Mouse (Mus musculus): ENCODE results near the gene Dnaja3. TPM values are rescaled to one million over a fixed set of nuclear protein-coding genes. Genes with fewer than 3 reads are reported as not detected.

Gene Dnaja3
- polyA plus RNA-seq, 1 experiment from 2014 or later = 58.5 TPM

- Histone ChIP-seq H3K27ac (replicated peaks) (0 out of 2 replicates have a peak overlapping the region, but pooled peaks have one; percentile 6), H3K4me2 (replicated peaks) (no peak overlapping the region), H3K4me1 (peaks cover 46% of the 10 kb centered on the region), H3K27me3 (no peaks in the 10 kb centered on the region), H3K36me3 (peaks cover 41% of the 10 kb centered on the region), H3K9me3 (no peaks in the 10 kb centered on the region), H3K9ac (replicated peaks) (no peak overlapping the region), H3K4me3 (no peak overlapping the region)
- 89% methylated on average over 19 of the region's 19 CpGs for WGBS
- ATAC-seq (ENCODE audit: low FRiP score, low read depth) = no peak
These were observed 31.2 kb upstream of the Dnaja3 start for GRCm38 (mm10) chr16:4608532-4609059.

GRCm38 (mm10) chr16:4611193-4611592, 28.6 kb upstream of the Dnaja3 start:
- Histone ChIP-seq H3K27ac (replicated peaks) (no peak overlapping the region), H3K27me3 (no peaks in the 10 kb centered on the region), H3K36me3 (peaks cover 65% of the 10 kb centered on the region), H3K9me3 (no peaks in the 10 kb centered on the region), H3K4me2 (replicated peaks) (no peak overlapping the region), H3K9ac (replicated peaks) (no peak overlapping the region), H3K4me3 (no peak overlapping the region), H3K4me1 (peaks cover 20% of the 10 kb centered on the region)
- 90% methylated on average over 5 of the region's 5 CpGs for WGBS
- no peak for ATAC-seq (ENCODE audit: low FRiP score, low read depth)

- peaks cover 15% of the 10 kb centered on the region for H3K4me1 ChIP-seq
- H3K27me3 ChIP-seq = no peaks in the 10 kb centered on the region
- no peaks in the 10 kb centered on the region for H3K9me3 ChIP-seq
- WGBS = 94% methylated on average over 7 of the region's 7 CpGs
- H3K27ac ChIP-seq (replicated peaks) = no peak overlapping the region
- no peak for ATAC-seq (ENCODE audit: low FRiP score, low read depth)
- peaks cover 66% of the 10 kb centered on the region for H3K36me3 ChIP-seq
- no peak overlapping the region for H3K4me2 ChIP-seq (replicated peaks)
- H3K4me3 ChIP-seq = no peak overlapping the region
- no peak overlapping the region for H3K9ac ChIP-seq (replicated peaks)
These were observed 28.1 kb upstream of the Dnaja3 start for GRCm38 (mm10) chr16:4611676-4612075.

GRCm38 (mm10) chr16:4613736-4614135, 26.1 kb upstream of the Dnaja3 start:
- no peaks in the 10 kb centered on the region for H3K4me1 ChIP-seq
- H3K4me3 ChIP-seq = no peak overlapping the region
- H3K36me3 ChIP-seq = peaks cover 78% of the 10 kb centered on the region
- H3K9me3 ChIP-seq = no peaks in the 10 kb centered on the region
- 94% methylated on average over 9 of the region's 9 CpGs for WGBS
- H3K27me3 ChIP-seq = no peaks in the 10 kb centered on the region
- H3K27ac ChIP-seq (replicated peaks) = no peak overlapping the region
- H3K9ac ChIP-seq (replicated peaks) = no peak overlapping the region
- ATAC-seq (ENCODE audit: low FRiP score, low read depth) = no peak; the same call in 1 of the 2 replicates
- no peak overlapping the region for H3K4me2 ChIP-seq (replicated peaks)

GRCm38 (mm10) chr16:4614639-4615038, 25.1 kb upstream of the Dnaja3 start:
- H3K4me2 ChIP-seq (replicated peaks) = no peak overlapping the region
- no peak overlapping the region for H3K27ac ChIP-seq (replicated peaks)
- H3K4me1 ChIP-seq = no peaks in the 10 kb centered on the region
- no peaks in the 10 kb centered on the region for H3K27me3 ChIP-seq
- no peak overlapping the region for H3K9ac ChIP-seq (replicated peaks)
- 85% methylated on average over 3 of the region's 3 CpGs for WGBS
- peaks cover 78% of the 10 kb centered on the region for H3K36me3 ChIP-seq
- no peak overlapping the region for H3K4me3 ChIP-seq
- no peak for ATAC-seq (ENCODE audit: low FRiP score, low read depth)
- H3K9me3 ChIP-seq = no peaks in the 10 kb centered on the region

- no peak overlapping the region for H3K4me2 ChIP-seq (replicated peaks)
- H3K36me3 ChIP-seq = peaks cover 75% of the 10 kb centered on the region
- no peaks in the 10 kb centered on the region for H3K9me3 ChIP-seq
- 95% methylated on average over 1 of the region's 1 CpGs for WGBS
- no peaks in the 10 kb centered on the region for H3K27me3 ChIP-seq
- no peaks in the 10 kb centered on the region for H3K4me1 ChIP-seq
- no peak overlapping the region for H3K27ac ChIP-seq (replicated peaks)
- no peak overlapping the region for H3K9ac ChIP-seq (replicated peaks)
- ATAC-seq (ENCODE audit: low FRiP score, low read depth) = no peak
- H3K4me3 ChIP-seq = no peak overlapping the region
These were observed 24.5 kb upstream of the Dnaja3 start for GRCm38 (mm10) chr16:4615297-4615696.

GRCm38 (mm10) chr16:4616829-4617228, 23.0 kb upstream of the Dnaja3 start:
- no peak overlapping the region for H3K9ac ChIP-seq (replicated peaks)
- no peaks in the 10 kb centered on the region for H3K4me1 ChIP-seq
- H3K9me3 ChIP-seq = no peaks in the 10 kb centered on the region
- ATAC-seq (ENCODE audit: low FRiP score, low read depth) = no peak
- WGBS = 91% methylated on average over 4 of the region's 4 CpGs
- H3K4me2 ChIP-seq (replicated peaks) = no peak overlapping the region
- peaks cover 62% of the 10 kb centered on the region for H3K36me3 ChIP-seq
- no peak overlapping the region for H3K4me3 ChIP-seq
- H3K27me3 ChIP-seq = no peaks in the 10 kb centered on the region
- no peak overlapping the region for H3K27ac ChIP-seq (replicated peaks)

- peak overlapping the region; percentile 81 for H3K27ac ChIP-seq (replicated peaks)
- 20% methylated on average over 9 of the region's 9 CpGs for WGBS
- ATAC-seq (ENCODE audit: low FRiP score, low read depth) = 0 out of 2 replicates have a peak, but pooled peaks have one; percentile 3
- peak overlapping the region; percentile 67 for H3K4me2 ChIP-seq (replicated peaks)
- peak overlapping the region; percentile 70 for H3K4me3 ChIP-seq
- no peaks in the 10 kb centered on the region for H3K27me3 ChIP-seq
- H3K9ac ChIP-seq (replicated peaks) = peak overlapping the region; percentile 75
- peaks cover 21% of the 10 kb centered on the region for H3K4me1 ChIP-seq
- no peaks in the 10 kb centered on the region for H3K9me3 ChIP-seq
- H3K36me3 ChIP-seq = peaks cover 18% of the 10 kb centered on the region; the same call in 1 of the 2 replicates
These were observed 15.7 kb upstream of the Dnaja3 start for GRCm38 (mm10) chr16:4624074-4624473.

- Histone ChIP-seq H3K27ac (replicated peaks) (peak within 1 kb of the TSS; percentile 81), H3K36me3 (peaks cover 16% of the 10 kb centered on the region; the same call in 1 of the 2 replicates), H3K9me3 (no peaks in the 10 kb centered on the region), H3K4me1 (peaks cover 21% of the 10 kb centered on the region), H3K9ac (replicated peaks) (peak within 1 kb of the TSS; percentile 75), H3K4me3 (peak within 1 kb of the TSS; percentile 70), H3K27me3 (no peaks in the 10 kb centered on the region), H3K4me2 (replicated peaks) (peak within 1 kb of the TSS; percentile 67)
- under 1% methylated on average over 56 of the region's 56 CpGs for WGBS
- ATAC-seq (ENCODE audit: low FRiP score, low read depth) = peak; percentile 89
These were observed 15.2 kb upstream of the Dnaja3 start, which contains the start of gene Pam16 for GRCm38 (mm10) chr16:4624481-4625110. Gene Pam16 (minus strand): TSS chr16:4624988.

- H3K4me1 ChIP-seq = peaks cover 18% of the 10 kb centered on the region
- no peaks in the 10 kb centered on the region for H3K27me3 ChIP-seq
- H3K9ac ChIP-seq (replicated peaks) = no peak overlapping the region
- H3K36me3 ChIP-seq = peaks cover 13% of the 10 kb centered on the region; the same call in 1 of the 2 replicates
- no peak overlapping the region for H3K4me2 ChIP-seq (replicated peaks)
- no peak overlapping the region for H3K27ac ChIP-seq (replicated peaks)
- no peak overlapping the region for H3K4me3 ChIP-seq
- ATAC-seq (ENCODE audit: low FRiP score, low read depth) = no peak
- WGBS = 92% methylated on average over 6 of the region's 6 CpGs
- H3K9me3 ChIP-seq = no peaks in the 10 kb centered on the region
These were observed 12.7 kb upstream of the Dnaja3 start for GRCm38 (mm10) chr16:4627105-4627504.

- peaks cover 3% of the 10 kb centered on the region for H3K4me1 ChIP-seq
- WGBS = 93% methylated on average over 9 of the region's 9 CpGs
- H3K4me3 ChIP-seq = no peak overlapping the region
- H3K27ac ChIP-seq (replicated peaks) = no peak overlapping the region
- no peak overlapping the region for H3K9ac ChIP-seq (replicated peaks)
- no peak for ATAC-seq (ENCODE audit: low FRiP score, low read depth)
- H3K9me3 ChIP-seq = no peaks in the 10 kb centered on the region
- no peaks in the 10 kb centered on the region for H3K27me3 ChIP-seq
- no peak overlapping the region for H3K4me2 ChIP-seq (replicated peaks)
- peaks cover 20% of the 10 kb centered on the region; the same call in 1 of the 2 replicates for H3K36me3 ChIP-seq
These were observed 10.8 kb upstream of the Dnaja3 start for GRCm38 (mm10) chr16:4628898-4629419.

- 22% methylated on average over 6 of the region's 6 CpGs for WGBS
- H3K36me3 ChIP-seq = peaks cover 20% of the 10 kb centered on the region; the same call in 1 of the 2 replicates
These were observed 9.8 kb upstream of the Dnaja3 start for GRCm38 (mm10) chr16:4629950-4630349.

More at GRCm38 (mm10) chr16:4629950-4630349, 9.8 kb upstream of the Dnaja3 start:
- Histone ChIP-seq H3K9me3 (no peaks in the 10 kb centered on the region), H3K9ac (replicated peaks) (no peak overlapping the region), H3K4me2 (replicated peaks) (no peak overlapping the region), H3K27me3 (no peaks in the 10 kb centered on the region), H3K27ac (replicated peaks) (no peak overlapping the region), H3K4me3 (no peak overlapping the region), H3K4me1 (no peaks in the 10 kb centered on the region)
- ATAC-seq (ENCODE audit: low FRiP score, low read depth) = peak; percentile 17; the same call in 1 of the 2 replicates
